Mouse (Mus musculus): ENCODE measurements around the gene Polr1a.
A peak's percentile ranks its signal among the peaks of the same experiment; 100 is the strongest.
"Not testable (repeated sequence)": the region's sequence is repeated elsewhere in the genome, so short reads cannot be mapped to it uniquely, and the experiment has no call there.

Gene Polr1a

GRCm38 (mm10) chr6:71908481-71909381 lies at the start of gene Polr1a, which contains the start of gene Ptcd3:
Polr1a (plus strand) TSS chr6:71909053.
Ptcd3 (minus strand) TSS chr6:71908750.
- peak; percentile 95 for DNase-seq

GRCm38 (mm10) chr6:71867751-71868150 lies 41.1 kb upstream of the Polr1a start:
- DNase-seq, result no peak

GRCm38 (mm10) chr6:71868809-71869208 lies 40.0 kb upstream of the Polr1a start:
- DNase-seq, result peak; percentile 36

GRCm38 (mm10) chr6:71871396-71871795 lies 37.5 kb upstream of the Polr1a start:
- DNase-seq, result no peak

- no peak for DNase-seq
These were observed 30.7 kb upstream of the Polr1a start for GRCm38 (mm10) chr6:71877965-71878760.

- no peak for DNase-seq
These were observed 15.6 kb upstream of the Polr1a start for GRCm38 (mm10) chr6:71893263-71893662.

GRCm38 (mm10) chr6:71907702-71908235 lies 1.1 kb upstream of the Polr1a start:
- DNase-seq, result no peak

- DNase-seq, result no peak
These were observed 531 bp downstream of the Polr1a start for GRCm38 (mm10) chr6:71909384-71909783.

GRCm38 (mm10) chr6:71909840-71910239 lies 987 bp downstream of the Polr1a start:
- no peak for DNase-seq

GRCm38 (mm10) chr6:71911686-71912450 lies 3.0 kb downstream of the Polr1a start:
- no peak for DNase-seq

- no peak for DNase-seq
These were observed 11.9 kb downstream of the Polr1a start for GRCm38 (mm10) chr6:71920752-71921151.

- not testable (repeated sequence) for DNase-seq
These were observed 16.4 kb downstream of the Polr1a start for GRCm38 (mm10) chr6:71925233-71925632.

GRCm38 (mm10) chr6:71927911-71928310 lies 19.1 kb downstream of the Polr1a start:
- peak; percentile 64 for DNase-seq

GRCm38 (mm10) chr6:71930053-71930452 lies 21.2 kb downstream of the Polr1a start:
- DNase-seq, result no peak

- DNase-seq, result no peak
These were observed 22.1 kb downstream of the Polr1a start for GRCm38 (mm10) chr6:71930830-71931437.

GRCm38 (mm10) chr6:71932347-71932746 lies 23.5 kb downstream of the Polr1a start:
- no peak for DNase-seq

- peak; percentile 32 for DNase-seq
These were observed 25.3 kb downstream of the Polr1a start for GRCm38 (mm10) chr6:71934081-71934556.

- DNase-seq, result no peak
These were observed 26.9 kb downstream of the Polr1a start for GRCm38 (mm10) chr6:71935737-71936136.

GRCm38 (mm10) chr6:71940912-71941311 lies 32.1 kb downstream of the Polr1a start:
- DNase-seq, result peak; percentile 47

- no peak for DNase-seq
These were observed 36.2 kb downstream of the Polr1a start for GRCm38 (mm10) chr6:71945101-71945500.

GRCm38 (mm10) chr6:71946121-71946520 lies 37.3 kb downstream of the Polr1a start:
- DNase-seq, result no peak

GRCm38 (mm10) chr6:71949721-71950120 lies 40.9 kb downstream of the Polr1a start:
- no peak for DNase-seq

All from embryo, embryonic 11 days (tissue).